Mouse (Mus musculus) midbrain, embryonic 13.5 days (tissue): ENCODE measurements around the gene Uri1. TPM values are rescaled to one million over a fixed set of nuclear protein-coding genes. Genes with fewer than 3 reads are reported as not detected.

Experiments used
- ATAC-seq: fragments of 200-750 bp; cut with Nextera tagmentation; 2 replicates; pipeline ENCODE4 v1.8.0; 2017; ENCODE audit warnings: mild to moderate bottlenecking, moderate TSS enrichment, moderate library complexity
- H3K27ac ChIP-seq: fragments of 300-500 bp; sonication (generic); 2 replicates; pipeline ENCODE4 v1.5.1; 2015; ENCODE audit warnings: inconsistent platforms, mild to moderate bottlenecking, moderate library complexity
- H3K27me3 ChIP-seq: fragments of 300-500 bp; sonication (generic); 2 replicates; pipeline ENCODE4 v1.6.1; 2015; ENCODE audit warnings: mild to moderate bottlenecking, inconsistent platforms
- H3K36me3 ChIP-seq: fragments of 300-500 bp; sonication (generic); 2 replicates; pipeline ENCODE4 v1.6.1; 2015; ENCODE audit warnings: mild to moderate bottlenecking, inconsistent platforms
- H3K4me1 ChIP-seq: fragments of 300-500 bp; sonication (generic); replicated peaks from 2 replicates; pipeline ENCODE4 v1.6.1; 2015; ENCODE audit warnings: inconsistent platforms
- H3K4me2 ChIP-seq: fragments of 300-500 bp; sonication (generic); replicated peaks from 2 replicates; pipeline ENCODE4 v1.6.1; 2015; ENCODE audit warnings: moderate library complexity, mild to moderate bottlenecking, inconsistent platforms
- H3K4me3 ChIP-seq: fragments of 300-500 bp; sonication (generic); replicated peaks from 2 replicates; pipeline ENCODE4 v1.5.1; 2015; ENCODE audit warnings: mild to moderate bottlenecking, inconsistent platforms
- H3K9ac ChIP-seq: fragments of 300-500 bp; sonication (generic); replicated peaks from 2 replicates; pipeline ENCODE4 v1.6.1; 2015; ENCODE audit warnings: mild to moderate bottlenecking, inconsistent platforms
- H3K9me3 ChIP-seq: fragments of 300-500 bp; sonication (generic); 2 replicates; pipeline ENCODE4 v1.6.1; 2016; ENCODE audit warnings: mild to moderate bottlenecking, inconsistent platforms
- WGBS: fragments of 180-500 bp; shearing (Covaris S2); methylation state at CpG from one replicate; pipeline ENCODE4 v1.1.7; 2015; 5-methylcytosine and 5-hydroxymethylcytosine counted together
- polyA plus RNA-seq: library from polyadenylated mRNA; unstranded; fragments of >200 nt; fragmentation: Nextera tagmentation; extraction: Ambion mirVana; gene quantifications from 2 replicates; pipeline ENCODE4 v1.2.1, GENCODE M21; 2015

Uri1 gene
- polyA plus RNA-seq, 1 experiment from 2014 or later, result 34.7 TPM

DNA sequence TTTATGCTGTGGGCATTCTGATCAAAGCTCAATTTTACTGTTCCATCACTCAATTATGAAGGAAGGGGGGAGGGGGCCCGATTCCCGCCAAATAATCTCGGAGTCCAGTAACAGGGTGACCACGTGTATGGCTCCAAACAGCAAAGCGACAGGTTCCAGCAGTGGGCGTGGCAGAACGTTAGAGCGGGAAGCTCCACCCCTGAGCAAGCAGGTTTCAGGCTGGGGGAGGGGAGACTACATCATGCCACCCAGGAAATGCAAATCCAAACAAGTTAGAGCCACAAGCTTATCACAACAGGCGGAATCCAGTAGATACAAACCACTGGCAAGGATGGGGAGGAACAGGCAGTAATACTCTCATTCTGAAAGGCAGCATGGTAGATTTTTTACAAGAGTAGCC lies 71.5 kb downstream of the Uri1 start:
- WGBS, result 91% methylated on average over 9 of the region's 9 CpGs
- H3K27me3 ChIP-seq, result no peaks in the 10 kb centered on the region
- no peaks in the 10 kb centered on the region for H3K9me3 ChIP-seq
- H3K4me1 ChIP-seq, result no peaks in the 10 kb centered on the region
- H3K9ac ChIP-seq, result no peak overlapping the region
- H3K27ac ChIP-seq, result no peak overlapping the region
- H3K36me3 ChIP-seq, result peaks cover 3% of the 10 kb centered on the region
- no peak for ATAC-seq
- H3K4me3 ChIP-seq, result no peak overlapping the region
- no peak overlapping the region for H3K4me2 ChIP-seq

DNA sequence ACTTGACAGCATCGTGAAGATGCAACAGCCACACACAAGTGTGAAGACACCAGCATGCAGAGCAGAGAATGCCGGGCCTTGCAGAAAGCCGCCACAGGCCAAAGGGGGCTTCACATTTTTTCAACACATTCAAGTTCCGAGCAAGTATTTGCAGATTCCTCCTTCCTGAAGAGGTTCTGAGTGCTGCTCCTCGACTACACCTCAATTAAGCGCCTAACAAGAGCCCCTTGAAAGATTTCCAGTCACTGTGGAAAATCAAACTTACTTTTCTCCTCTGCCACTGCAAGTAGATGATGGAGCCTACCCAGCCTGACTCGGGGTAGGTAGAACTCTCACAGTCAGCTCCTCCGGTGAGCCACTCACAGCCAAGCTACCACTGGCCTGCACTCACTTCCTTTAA lies 86.9 kb downstream of the Uri1 start:
- H3K9me3 ChIP-seq, result no peaks in the 10 kb centered on the region
- no peak for ATAC-seq
- 0 out of 2 replicates have a peak, but pooled peaks cover 12% of the 10 kb centered on the region for H3K36me3 ChIP-seq
- H3K9ac ChIP-seq, result no peak overlapping the region
- H3K27me3 ChIP-seq, result no peaks in the 10 kb centered on the region
- H3K4me1 ChIP-seq, result peaks cover 32% of the 10 kb centered on the region
- 76% methylated on average over 8 of the region's 8 CpGs for WGBS
- H3K4me2 ChIP-seq, result no peak overlapping the region
- H3K27ac ChIP-seq, result no peak overlapping the region
- H3K4me3 ChIP-seq, result no peak overlapping the region

DNA sequence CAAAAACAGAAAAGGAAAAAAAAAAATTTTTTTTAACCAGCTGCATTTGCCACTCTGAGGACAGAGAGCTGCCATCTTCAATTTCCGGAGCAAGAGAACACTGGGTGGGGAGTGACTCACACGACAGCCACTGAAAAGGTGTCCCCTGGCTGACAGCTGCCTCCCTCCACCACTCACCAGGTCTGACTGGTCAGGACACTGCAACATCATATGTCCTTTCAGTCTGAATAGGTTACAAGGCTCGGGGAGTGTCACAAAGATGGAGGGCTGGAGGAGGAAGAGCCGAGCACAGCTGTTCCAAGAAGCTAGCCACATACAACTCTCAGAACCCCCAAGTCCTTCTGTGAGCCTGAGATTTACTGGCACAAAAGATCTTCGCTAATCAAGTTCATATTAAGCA lies 87.6 kb downstream of the Uri1 start:
- Histone ChIP-seq H3K4me1 (peaks cover 34% of the 10 kb centered on the region), H3K4me2 (no peak overlapping the region), H3K9ac (no peak overlapping the region), H3K9me3 (no peaks in the 10 kb centered on the region), H3K4me3 (no peak overlapping the region), H3K27me3 (no peaks in the 10 kb centered on the region), H3K27ac (no peak overlapping the region), H3K36me3 (0 out of 2 replicates have a peak, but pooled peaks cover 10% of the 10 kb centered on the region)
- 70% methylated on average over 5 of the region's 5 CpGs for WGBS
- ATAC-seq, result no peak

DNA sequence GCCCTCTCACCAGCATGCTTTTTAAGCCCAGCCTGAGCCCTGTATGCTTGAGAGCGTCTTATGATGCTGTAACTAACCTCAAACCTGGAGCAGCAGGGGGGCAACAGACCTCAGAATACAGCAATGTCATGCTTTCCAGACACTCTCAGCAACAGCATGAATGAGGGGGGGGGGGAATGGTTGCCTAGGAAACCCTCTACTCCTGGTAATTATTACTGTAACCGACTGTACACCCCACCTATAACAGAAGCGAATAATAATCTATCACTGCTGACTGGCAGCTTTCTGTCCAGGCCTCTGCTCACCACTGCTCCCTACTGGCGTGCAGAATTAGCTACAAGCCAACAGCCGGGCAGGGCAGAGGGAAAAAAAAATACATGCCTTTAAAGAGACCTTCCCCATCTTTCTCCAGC lies 88.6 kb downstream of the Uri1 start:
- Histone ChIP-seq H3K4me1 (peaks cover 34% of the 10 kb centered on the region), H3K27ac (peak overlapping the region; percentile 51; the same call in 1 of the 2 replicates), H3K27me3 (no peaks in the 10 kb centered on the region), H3K4me2 (no peak overlapping the region), H3K36me3 (0 out of 2 replicates have a peak, but pooled peaks cover 5% of the 10 kb centered on the region), H3K9me3 (no peaks in the 10 kb centered on the region), H3K4me3 (no peak overlapping the region), H3K9ac (no peak overlapping the region)
- peak; percentile 68 for ATAC-seq
- 9% methylated on average over 5 of the region's 5 CpGs for WGBS

DNA sequence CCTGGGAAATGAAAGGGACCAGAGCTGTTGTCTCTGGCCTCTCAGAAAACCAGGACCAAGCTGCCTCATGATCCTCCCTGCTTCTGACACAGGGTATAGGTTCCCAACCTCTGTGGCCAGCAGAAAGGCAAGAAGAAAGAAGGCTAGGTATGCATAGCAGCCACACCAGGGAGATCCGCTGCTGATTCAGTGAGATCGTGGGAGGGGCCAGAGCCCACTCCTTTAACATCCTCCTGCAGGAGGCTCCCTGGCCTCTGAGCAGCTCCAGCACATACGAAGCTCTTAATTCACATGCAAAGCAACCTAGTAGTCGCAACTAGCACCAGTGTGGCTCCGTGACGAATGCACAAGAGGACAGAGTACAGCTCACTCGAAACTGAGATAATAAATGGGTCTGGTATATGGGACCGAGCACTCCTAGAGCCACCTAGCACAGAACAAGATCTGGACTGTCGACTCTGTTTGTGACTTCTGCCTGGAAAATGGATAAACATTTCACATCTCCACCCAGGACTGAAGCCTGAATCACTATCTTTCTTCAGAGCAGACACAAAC lies 89.5 kb downstream of the Uri1 start:
- Histone ChIP-seq H3K27ac (peak overlapping the region; percentile 51), H3K4me3 (no peak overlapping the region), H3K4me2 (no peak overlapping the region), H3K9ac (peak overlapping the region; percentile 52), H3K9me3 (no peaks in the 10 kb centered on the region), H3K4me1 (peaks cover 34% of the 10 kb centered on the region), H3K27me3 (no peaks in the 10 kb centered on the region), H3K36me3 (no peaks in the 10 kb centered on the region)
- ATAC-seq, result peak; percentile 65
- WGBS, result 20% methylated on average over 9 of the region's 9 CpGs

DNA sequence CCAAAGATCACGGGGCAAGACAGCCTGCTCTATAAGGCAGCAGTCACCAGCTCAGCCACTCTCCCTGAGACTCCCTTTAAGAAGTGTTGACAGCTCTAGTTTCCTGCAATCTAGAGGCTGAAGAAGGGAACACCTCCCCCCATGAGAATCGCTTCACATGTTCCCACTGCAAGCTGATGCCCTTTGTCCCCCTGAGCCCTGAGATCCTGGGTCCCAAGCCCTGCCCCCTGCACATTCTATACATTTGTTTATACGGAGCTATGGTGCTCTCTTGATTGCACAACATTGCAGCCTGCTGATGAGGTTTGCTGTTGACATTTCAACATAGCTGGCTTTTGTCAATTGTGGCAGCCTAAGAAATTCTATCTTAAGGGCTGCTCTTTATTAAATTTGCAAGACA lies 91.7 kb downstream of the Uri1 start:
- no peak overlapping the region for H3K27ac ChIP-seq
- ATAC-seq, result no peak

DNA sequence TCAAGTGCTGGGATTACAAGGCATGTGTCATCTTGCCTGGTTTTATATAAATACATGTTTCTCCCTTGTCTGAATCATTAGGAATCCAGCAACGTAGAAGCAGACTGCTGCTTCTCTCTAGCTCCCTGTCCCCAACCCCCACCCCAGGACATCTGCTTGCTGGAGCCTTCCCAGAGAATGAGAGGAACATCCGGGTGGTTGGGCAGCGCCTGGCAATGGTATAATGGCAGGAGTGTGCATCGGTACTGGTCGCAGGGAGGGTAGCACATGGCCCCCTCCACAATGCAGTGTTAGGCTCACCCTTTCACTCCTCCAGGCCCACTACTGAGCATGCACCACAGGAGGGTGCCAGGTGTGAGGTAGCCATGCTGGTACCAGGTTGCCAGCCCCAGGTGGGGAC lies 93.6 kb downstream of the Uri1 start:
- WGBS, result 48% methylated on average over 5 of the region's 5 CpGs
- H3K36me3 ChIP-seq, result no peaks in the 10 kb centered on the region
- H3K27ac ChIP-seq, result no peak overlapping the region; the same call in 1 of the 2 replicates
- H3K4me3 ChIP-seq, result no peak overlapping the region
- no peaks in the 10 kb centered on the region for H3K27me3 ChIP-seq
- no peak overlapping the region for H3K9ac ChIP-seq
- no peak overlapping the region for H3K4me2 ChIP-seq
- peak; percentile 40; the same call in 1 of the 2 replicates for ATAC-seq
- peaks cover 30% of the 10 kb centered on the region for H3K4me1 ChIP-seq
- no peaks in the 10 kb centered on the region for H3K9me3 ChIP-seq

More for the DNA sequence above, 91.7 kb downstream of the Uri1 start:
- peaks cover 34% of the 10 kb centered on the region for H3K4me1 ChIP-seq
- H3K4me2 ChIP-seq, result no peak overlapping the region
- no peaks in the 10 kb centered on the region for H3K36me3 ChIP-seq
- WGBS, result 23% methylated on average over 3 of the region's 3 CpGs
- no peak overlapping the region for H3K9ac ChIP-seq
- no peaks in the 10 kb centered on the region for H3K9me3 ChIP-seq
- no peak overlapping the region for H3K4me3 ChIP-seq
- H3K27me3 ChIP-seq, result no peaks in the 10 kb centered on the region

DNA sequence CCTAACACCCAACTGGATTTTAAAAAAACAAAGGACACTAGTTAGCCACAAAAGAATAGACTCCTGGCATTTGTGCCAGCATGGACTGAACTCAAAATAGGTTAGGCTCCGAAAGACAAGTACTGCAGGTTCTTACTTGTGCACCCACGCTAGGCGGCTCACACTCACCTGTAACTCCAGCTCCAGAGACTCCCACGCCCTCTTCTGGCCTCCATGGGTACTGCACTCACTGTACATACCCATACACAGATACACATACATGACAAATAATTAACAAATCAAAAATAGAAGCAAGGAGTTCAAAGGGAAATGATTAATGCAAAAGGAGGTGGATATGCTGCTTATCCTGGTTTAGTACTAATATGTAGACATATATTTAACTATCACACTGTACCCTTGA lies 100.4 kb downstream of the Uri1 start:
- Histone ChIP-seq H3K4me3 (no peak overlapping the region), H3K9ac (no peak overlapping the region), H3K27me3 (no peaks in the 10 kb centered on the region), H3K36me3 (no peaks in the 10 kb centered on the region), H3K27ac (no peak overlapping the region), H3K9me3 (no peaks in the 10 kb centered on the region), H3K4me1 (peaks cover 14% of the 10 kb centered on the region), H3K4me2 (no peak overlapping the region)
- no peak for ATAC-seq
- WGBS, result 82% methylated on average over 4 of the region's 4 CpGs

DNA sequence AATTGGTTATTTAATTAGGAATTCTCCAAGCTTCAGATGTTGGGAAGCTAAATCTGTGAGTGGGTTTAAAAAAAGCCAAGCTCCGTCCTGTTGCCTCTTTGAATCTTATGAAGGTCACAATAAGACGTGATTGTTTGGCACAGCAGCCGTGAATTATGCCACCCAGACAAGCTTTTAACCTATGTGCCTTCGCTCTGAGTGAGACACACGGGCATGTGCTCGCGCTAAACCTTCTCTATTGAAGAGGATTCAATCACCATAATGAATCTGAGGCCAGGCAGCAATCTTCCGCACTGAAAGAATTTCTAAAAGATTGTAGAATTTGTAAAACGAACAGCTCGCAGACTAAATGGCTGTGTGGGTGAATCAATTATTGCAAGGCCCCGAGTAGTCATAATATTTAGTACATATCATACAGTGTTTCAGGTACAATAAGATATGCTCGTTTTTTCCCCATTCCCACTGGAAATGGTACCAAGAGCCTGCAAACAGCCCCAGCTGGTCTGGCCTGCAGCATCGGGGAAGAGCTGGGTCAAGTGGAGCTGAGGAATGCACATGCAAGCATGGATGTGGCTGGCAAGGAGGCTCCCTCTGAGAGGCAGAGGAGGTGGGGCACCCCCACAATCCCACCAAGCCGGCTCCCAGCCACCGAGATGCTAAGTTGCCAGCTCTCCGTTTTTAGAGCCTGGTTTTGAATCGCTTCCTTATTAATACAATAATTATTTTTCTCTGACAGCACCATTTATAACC lies 101.5 kb downstream of the Uri1 start:
- Histone ChIP-seq H3K4me2 (no peak overlapping the region), H3K27me3 (no peaks in the 10 kb centered on the region), H3K36me3 (no peaks in the 10 kb centered on the region), H3K27ac (peak overlapping the region; percentile 64; the same call in 1 of the 2 replicates), H3K4me1 (peaks cover 14% of the 10 kb centered on the region), H3K9me3 (no peaks in the 10 kb centered on the region), H3K4me3 (no peak overlapping the region), H3K9ac (no peak overlapping the region)
- 56% methylated on average over 17 of the region's 17 CpGs for whole genome bisulfite sequencing
- ATAC-seq, result peak; percentile 31; the same call in 1 of the 2 replicates

DNA sequence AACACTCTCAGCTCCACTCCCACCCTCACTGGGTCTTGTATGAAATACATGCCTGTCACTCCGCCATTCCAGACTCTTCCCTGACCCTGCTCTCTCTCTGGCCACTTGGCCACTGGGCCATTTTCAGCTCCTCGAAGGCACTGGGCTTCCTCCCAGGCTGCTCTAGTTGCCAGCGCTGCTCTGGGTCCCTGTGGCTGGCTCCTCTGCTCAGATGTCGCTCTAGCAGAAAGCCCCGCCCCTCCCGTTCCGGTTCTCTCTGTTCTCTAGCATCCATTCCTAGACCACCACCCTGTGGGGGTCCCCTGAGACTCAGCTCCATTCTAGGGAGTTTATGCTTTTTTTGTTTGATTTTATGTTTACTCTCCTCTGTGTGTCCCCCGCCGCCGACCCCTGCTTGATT lies 104.4 kb downstream of the Uri1 start:
- peak; percentile 22; the same call in 1 of the 2 replicates for ATAC-seq
- Histone ChIP-seq H3K9me3 (no peaks in the 10 kb centered on the region), H3K27ac (no peak overlapping the region), H3K4me1 (peaks cover 19% of the 10 kb centered on the region), H3K36me3 (no peaks in the 10 kb centered on the region), H3K4me3 (no peak overlapping the region), H3K4me2 (no peak overlapping the region), H3K9ac (no peak overlapping the region), H3K27me3 (no peaks in the 10 kb centered on the region)
- 59% methylated on average over 10 of the region's 10 CpGs for WGBS

DNA sequence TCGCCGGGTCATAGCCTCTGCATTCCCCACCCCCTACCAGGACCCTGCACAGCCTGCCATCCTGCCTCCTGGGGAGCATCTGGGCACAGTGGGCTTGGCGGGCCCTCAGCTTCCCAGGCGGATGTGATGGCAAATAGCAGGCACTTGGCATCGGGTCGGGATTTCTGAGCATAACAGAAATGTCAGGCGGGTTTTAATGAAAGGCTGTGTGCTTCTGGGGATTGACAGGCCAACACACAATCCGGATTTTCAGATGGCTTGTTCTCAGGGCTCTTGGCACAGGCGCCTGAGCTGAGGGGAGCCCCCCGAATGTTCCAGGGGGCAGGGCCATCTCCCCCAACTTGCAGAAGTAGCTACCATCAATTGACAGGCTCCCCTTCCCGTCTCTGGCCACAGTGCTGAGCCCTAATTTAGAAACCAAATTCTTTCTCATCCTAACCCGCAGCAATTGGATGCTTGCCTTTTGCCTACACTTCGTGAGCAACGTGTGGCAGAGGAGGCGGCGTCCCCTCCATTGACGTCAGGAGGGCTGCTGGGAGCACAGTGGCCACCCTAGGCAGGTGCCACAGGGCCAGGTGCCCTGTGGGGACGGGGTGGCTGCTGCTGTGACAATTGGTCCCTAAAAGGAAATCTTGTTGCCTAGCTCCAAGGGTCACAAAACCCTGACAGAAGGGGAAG lies 106.5 kb downstream of the Uri1 start:
- Histone ChIP-seq H3K9me3 (no peaks in the 10 kb centered on the region), H3K36me3 (no peaks in the 10 kb centered on the region), H3K27ac (no peak overlapping the region), H3K4me3 (no peak overlapping the region), H3K4me2 (no peak overlapping the region), H3K4me1 (peaks cover 16% of the 10 kb centered on the region), H3K27me3 (no peaks in the 10 kb centered on the region), H3K9ac (no peak overlapping the region)
- ATAC-seq, result 0 out of 2 replicates have a peak, but pooled peaks have one; percentile 4
- 65% methylated on average over 18 of the region's 18 CpGs for WGBS

DNA sequence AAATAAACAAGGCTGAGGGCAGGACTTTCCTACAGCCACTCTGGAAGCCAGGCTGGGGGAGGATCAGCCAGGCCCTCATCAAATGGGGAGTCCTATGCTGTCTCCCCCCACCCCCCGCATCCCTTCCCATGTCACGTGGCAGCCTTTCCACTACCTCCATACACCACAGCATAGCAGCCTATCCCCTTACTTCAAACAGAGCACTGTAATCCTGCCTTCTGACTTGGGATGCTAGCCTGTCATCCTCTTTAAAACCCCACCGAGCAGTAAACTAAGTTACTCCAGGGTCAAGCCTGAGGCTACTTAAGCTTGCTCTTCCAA lies 111.6 kb downstream of the Uri1 start:
- ATAC-seq, result peak; percentile 62
- 26% methylated on average over 3 of the region's 3 CpGs for WGBS
- no peak overlapping the region for H3K9ac ChIP-seq

More for the DNA sequence above, 111.6 kb downstream of the Uri1 start:
- Histone ChIP-seq H3K27me3 (no peaks in the 10 kb centered on the region), H3K4me2 (no peak overlapping the region), H3K36me3 (no peaks in the 10 kb centered on the region), H3K27ac (no peak overlapping the region), H3K4me3 (no peak overlapping the region), H3K9me3 (no peaks in the 10 kb centered on the region), H3K4me1 (peaks cover 21% of the 10 kb centered on the region; the same call in 1 of the 2 replicates)
